Mouse (Mus musculus): ENCODE data around the gene Ccdc6. TPM values are rescaled to one million over a fixed set of nuclear protein-coding genes. Genes with fewer than 3 reads are reported as not detected.
A peak's percentile ranks its signal among the peaks of the same experiment; 100 is the strongest.

Ccdc6 gene
- polyA plus RNA-seq, 1 experiment from 2014 or later, result 35.3 TPM

DNA sequence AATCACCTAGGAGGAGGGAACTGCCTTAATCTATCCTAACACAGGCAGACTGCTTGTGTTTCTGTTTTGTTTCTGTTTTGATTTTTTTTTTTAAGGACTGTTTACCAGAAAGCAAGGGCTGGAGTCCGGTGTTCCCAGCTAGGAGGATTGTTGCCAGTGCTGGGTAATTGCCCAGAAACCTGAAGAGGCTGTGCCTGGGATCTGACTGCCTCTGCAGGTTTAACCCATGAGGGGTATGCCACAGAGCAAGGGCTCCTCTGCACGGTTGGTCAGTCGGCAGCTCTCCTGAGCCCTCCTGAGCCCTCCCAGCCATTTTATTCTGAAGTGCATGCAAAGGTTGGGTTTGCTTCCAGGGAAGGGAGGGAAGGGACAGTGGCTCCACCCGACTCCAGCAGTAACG lies 66.8 kb downstream of the Ccdc6 start:
- ATAC-seq (no peak), DNase-seq (ENCODE audit: low read depth, low spot score) (no peak)

DNA sequence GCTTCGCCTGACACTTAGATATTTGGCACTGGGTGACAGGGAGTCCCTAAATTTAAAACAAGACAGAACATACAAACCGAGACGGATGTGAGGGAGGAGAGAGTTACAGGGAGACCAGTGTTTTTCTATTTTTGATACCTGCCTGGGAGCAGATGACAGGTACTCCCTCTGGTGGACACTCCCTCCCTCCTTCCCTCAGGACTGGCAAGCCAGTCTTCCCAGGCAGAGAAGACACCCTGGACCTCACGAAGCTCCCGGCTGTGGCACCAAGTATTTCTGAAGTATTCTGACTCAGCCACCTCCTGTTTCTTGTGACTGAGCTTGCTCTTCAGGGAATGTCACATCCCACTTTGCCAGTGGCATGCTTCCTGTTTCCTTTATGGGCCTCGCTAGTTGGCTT lies 69.0 kb downstream of the Ccdc6 start:
- no peaks in the 10 kb centered on the region for H3K27me3 ChIP-seq
- no peak for ATAC-seq
- ChIA-PET CTCF (interaction anchor here (1.1 to 2.6 kb wide), 4 partner anchors 11 to 132 kb away, joined by 3 to 7 read pairs (median 4); no protein-coding TSS in a partner anchor), POLR2A (no interaction called here)
- DNase-seq (ENCODE audit: low read depth, low spot score), result no peak
- peak; percentile 65 for TF ChIP-seq CTCF (IDR thresholded peaks at IDR 0.05)
- in situ Hi-C loops (cut with MboI; ENCODE audit: low pct_unique_long_range_greater_than_20kb), result loop anchor here (25.0 kb wide), 1 partner anchor 154 kb away; no protein-coding TSS in a partner anchor

More for the DNA sequence above, 66.8 kb downstream of the Ccdc6 start:
- no peak for TF ChIP-seq CTCF (IDR thresholded peaks at IDR 0.05)
- POLR2A ChIA-PET, result interaction anchor here (1.7 kb wide), 1 partner anchor 11 kb away, joined by 9 read pairs; no protein-coding TSS in a partner anchor
- CTCF ChIA-PET, result interaction anchor here (1.9 kb wide), 1 partner anchor 67 kb away, joined by 6 read pairs; the partner anchor contains the start of gene Ccdc6
- H3K27me3 ChIP-seq, result no peaks in the 10 kb centered on the region
- in situ Hi-C loops (cut with MboI; ENCODE audit: low pct_unique_long_range_greater_than_20kb), result loop anchor here (25.0 kb wide), 1 partner anchor 151 kb away; no protein-coding TSS in a partner anchor

GRCm38 (mm10) chr10:70166427-70166826 lies 69.5 kb downstream of the Ccdc6 start:
- in situ Hi-C loops (cut with MboI; ENCODE audit: low pct_unique_long_range_greater_than_20kb), result loop anchor here (25.0 kb wide), 1 partner anchor 154 kb away; no protein-coding TSS in a partner anchor
- no peaks in the 10 kb centered on the region for H3K27me3 ChIP-seq
- DNase-seq (ENCODE audit: low read depth, low spot score), result no peak
- CTCF ChIA-PET, result interaction anchor here (1.1 to 2.6 kb wide), 5 partner anchors 11 to 131 kb away, joined by 3 to 7 read pairs (median 5); no protein-coding TSS in a partner anchor
- no peak for TF ChIP-seq CTCF (IDR thresholded peaks at IDR 0.05)
- POLR2A ChIA-PET, result no interaction called here
- ATAC-seq, result no peak

DNA sequence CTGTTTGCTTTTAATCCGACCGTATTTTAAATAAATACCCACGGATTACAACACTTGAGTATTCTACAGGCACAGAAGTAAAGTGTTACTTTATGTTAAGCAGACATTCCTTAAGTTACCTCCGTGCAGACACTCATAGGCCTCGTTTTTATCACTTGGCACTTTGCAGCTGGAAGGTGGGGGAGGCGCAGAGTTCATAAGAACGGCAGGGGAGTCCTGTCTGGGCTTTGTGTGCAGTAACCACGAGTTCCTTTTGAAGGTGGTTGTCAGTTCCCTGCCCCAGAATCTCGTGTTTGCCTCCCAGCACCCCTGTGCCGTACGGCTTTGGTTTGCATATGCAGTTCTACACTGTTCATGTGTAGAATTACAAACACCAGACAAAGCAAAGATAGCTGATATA lies 70.7 kb downstream of the Ccdc6 start:
- ChIA-PET CTCF (interaction anchor here (0.6 to 2.6 kb wide), 3 partner anchors 10 to 129 kb away, joined by 3 to 7 read pairs (median 5); no protein-coding TSS in a partner anchor), POLR2A (interaction anchor here (0.8 kb wide), 1 partner anchor 72 kb away, joined by 3 read pairs; no protein-coding TSS in a partner anchor)
- in situ Hi-C loops (cut with MboI; ENCODE audit: low pct_unique_long_range_greater_than_20kb), result loop anchor here (25.0 kb wide), 1 partner anchor 155 kb away; no protein-coding TSS in a partner anchor
- no peaks in the 10 kb centered on the region for H3K27me3 ChIP-seq
- TF ChIP-seq CTCF (IDR thresholded peaks at IDR 0.05), result no peak
- no peak for ATAC-seq
- DNase-seq (ENCODE audit: low read depth, low spot score), result no peak

DNA sequence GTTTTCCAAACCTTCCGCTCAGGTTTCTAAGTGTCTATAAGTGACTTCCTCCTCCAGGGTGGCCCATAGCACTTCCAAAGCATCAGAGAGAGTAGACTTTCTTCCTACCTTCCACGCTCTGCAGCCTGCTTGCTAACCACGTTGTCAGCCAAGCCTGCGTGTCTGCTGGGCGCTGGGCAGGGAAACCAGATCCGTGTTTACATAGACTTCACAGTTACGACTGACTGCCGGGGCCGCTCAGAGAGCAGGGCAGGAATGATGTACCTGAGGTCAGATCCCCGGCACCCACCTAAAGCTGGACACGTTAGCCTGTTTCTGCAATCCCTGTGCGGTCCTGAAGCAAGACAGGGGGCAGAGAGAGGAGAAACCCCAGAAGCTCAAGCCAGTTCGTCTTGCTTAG lies 71.5 kb downstream of the Ccdc6 start:
- ChIA-PET POLR2A (no interaction called here), CTCF (interaction anchor here (2.1 to 2.6 kb wide), 2 partner anchors 9 to 128 kb away, joined by 5 to 7 read pairs; no protein-coding TSS in a partner anchor)
- in situ Hi-C loops (cut with MboI; ENCODE audit: low pct_unique_long_range_greater_than_20kb), result loop anchor here (25.0 kb wide), 1 partner anchor 156 kb away; no protein-coding TSS in a partner anchor
- ATAC-seq (no peak), DNase-seq (ENCODE audit: low read depth, low spot score) (no peak)
- no peak for TF ChIP-seq CTCF (IDR thresholded peaks at IDR 0.05)
- no peaks in the 10 kb centered on the region for H3K27me3 ChIP-seq

DNA sequence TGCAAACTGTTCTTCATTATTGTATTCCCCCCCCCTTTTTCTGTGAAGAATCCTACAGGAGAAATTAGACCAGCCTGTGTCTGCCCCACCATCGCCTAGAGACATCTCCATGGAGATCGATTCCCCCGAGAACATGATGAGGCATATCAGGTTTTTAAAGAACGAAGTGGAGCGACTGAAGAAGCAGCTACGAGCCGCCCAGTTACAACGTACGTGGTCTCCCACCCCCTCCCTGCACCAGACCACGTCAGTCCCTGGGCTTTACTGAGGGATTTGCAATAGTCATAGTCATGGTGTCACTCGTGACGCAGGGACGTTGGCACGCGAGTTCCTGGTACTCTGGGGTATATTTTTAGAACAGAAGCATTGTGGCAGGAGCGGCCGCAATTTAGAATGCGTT lies 72.1 kb downstream of the Ccdc6 start:
- in situ Hi-C loops (cut with MboI; ENCODE audit: low pct_unique_long_range_greater_than_20kb), result loop anchor here (25.0 kb wide), 1 partner anchor 157 kb away; no protein-coding TSS in a partner anchor
- DNase-seq (ENCODE audit: low read depth, low spot score), result no peak
- CTCF ChIA-PET, result interaction anchor here (1.5 kb wide), 1 partner anchor 128 kb away, joined by 4 read pairs; no protein-coding TSS in a partner anchor
- no peaks in the 10 kb centered on the region for H3K27me3 ChIP-seq
- no peak for TF ChIP-seq CTCF (IDR thresholded peaks at IDR 0.05)
- no peak for ATAC-seq
- POLR2A ChIA-PET, result no interaction called here

DNA sequence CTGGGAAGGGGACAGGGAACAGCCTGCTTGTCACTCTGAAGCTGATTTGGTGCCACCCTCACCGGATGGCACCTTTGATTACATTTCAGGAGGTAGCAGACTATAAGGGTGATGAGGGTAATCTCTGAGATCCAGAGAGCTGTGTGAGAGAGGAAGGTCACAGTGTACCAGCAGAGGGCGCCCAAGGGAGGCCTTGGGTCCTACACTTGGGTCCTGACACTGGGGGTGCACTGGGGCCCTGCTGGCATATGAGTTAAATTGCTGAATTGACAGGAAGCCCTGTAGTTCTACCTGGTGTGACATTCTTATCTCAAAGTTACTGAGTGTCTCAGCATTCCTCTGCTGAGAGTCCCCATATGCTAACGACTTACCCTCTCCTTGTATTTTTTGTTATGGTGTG lies 76.4 kb downstream of the Ccdc6 start:
- ATAC-seq, result no peak
- ChIA-PET CTCF (interaction anchor here (0.7 to 2.9 kb wide), 5 partner anchors 11 to 124 kb away, joined by 3 to 16 read pairs (median 3); no protein-coding TSS in a partner anchor), POLR2A (no interaction called here)
- H3K27me3 ChIP-seq, result no peaks in the 10 kb centered on the region
- no peak for DNase-seq (ENCODE audit: low read depth, low spot score)
- in situ Hi-C loops (cut with MboI; ENCODE audit: low pct_unique_long_range_greater_than_20kb), result loop anchor here (10.0 to 25.0 kb wide), 2 partner anchors 161 to 309 kb away; no protein-coding TSS in a partner anchor
- peak; percentile 82 for TF ChIP-seq CTCF (IDR thresholded peaks at IDR 0.05)

GRCm38 (mm10) chr10:70174494-70175190 lies 77.7 kb downstream of the Ccdc6 start:
- DNase-seq (ENCODE audit: low read depth, low spot score), result no peak
- CTCF ChIA-PET, result interaction anchor here (2.9 kb wide), 1 partner anchor 122 kb away, joined by 16 read pairs; no protein-coding TSS in a partner anchor
- H3K27me3 ChIP-seq, result no peaks in the 10 kb centered on the region
- POLR2A ChIA-PET, result no interaction called here
- in situ Hi-C loops (cut with MboI; ENCODE audit: low pct_unique_long_range_greater_than_20kb), result loop anchor here (10.0 to 25.0 kb wide), 2 partner anchors 162 to 310 kb away; no protein-coding TSS in a partner anchor
- ATAC-seq, result no peak
- no peak for TF ChIP-seq CTCF (IDR thresholded peaks at IDR 0.05)

- no peak for TF ChIP-seq CTCF (IDR thresholded peaks at IDR 0.05)
- no peak for ATAC-seq
- no peak for DNase-seq (ENCODE audit: low read depth, low spot score)
- CTCF ChIA-PET, result interaction anchor here (0.8 to 2.0 kb wide), 2 partner anchors 64 to 116 kb away, joined by 3 to 7 read pairs; partner anchors contain the start of gene Slc16a9
- in situ Hi-C loops (cut with MboI; ENCODE audit: low pct_unique_long_range_greater_than_20kb), result no loop called here
- POLR2A ChIA-PET, result interaction anchor here (0.6 to 1.0 kb wide), 2 partner anchors 15 to 182 kb away, joined by 3 read pairs; no protein-coding TSS in a partner anchor
- H3K27me3 ChIP-seq, result no peaks in the 10 kb centered on the region
Observed at GRCm38 (mm10) chr10:70180727-70181126, 83.8 kb downstream of the Ccdc6 start.

DNA sequence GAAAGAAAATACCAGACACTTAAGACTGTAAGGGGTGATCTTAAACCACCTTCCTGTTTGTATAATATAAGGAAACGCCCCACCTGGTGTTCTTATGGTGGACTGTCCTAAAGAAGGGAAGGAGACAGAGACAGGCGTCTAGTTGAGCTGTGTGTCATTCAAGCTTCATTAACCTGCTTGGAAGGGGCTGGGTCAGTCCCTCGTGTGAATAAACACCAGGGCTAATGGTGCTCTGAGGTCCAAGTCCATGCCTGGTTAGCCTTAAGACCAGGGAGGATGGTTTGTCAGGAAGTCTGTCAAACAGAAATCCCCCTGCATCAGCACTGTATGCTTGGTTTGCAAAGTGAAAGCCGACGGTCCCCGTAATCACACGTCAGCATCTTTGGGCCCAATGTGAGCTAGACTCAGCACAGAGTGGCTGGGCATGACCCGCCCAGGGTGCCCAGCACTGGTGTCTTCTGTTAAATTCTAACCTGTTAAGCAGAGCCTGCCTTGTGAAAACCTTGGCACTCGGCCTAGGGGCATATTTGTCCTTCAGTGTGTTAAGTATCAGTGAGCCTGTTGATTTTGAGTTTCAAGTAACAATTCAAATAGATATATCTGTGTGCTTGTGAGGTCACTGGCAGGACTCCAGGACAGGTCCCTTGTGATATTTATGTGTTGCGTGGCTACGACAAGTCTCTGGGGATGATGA lies 84.5 kb downstream of the Ccdc6 start:
- H3K27me3 ChIP-seq, result no peaks in the 10 kb centered on the region
- ATAC-seq (peak; percentile 86), DNase-seq (ENCODE audit: low read depth, low spot score) (no peak)
- POLR2A ChIA-PET, result interaction anchor here (0.6 kb wide), 1 partner anchor 14 kb away, joined by 3 read pairs; no protein-coding TSS in a partner anchor
- in situ Hi-C loops (cut with MboI; ENCODE audit: low pct_unique_long_range_greater_than_20kb), result no loop called here
- CTCF ChIA-PET, result interaction anchor here (0.8 to 2.0 kb wide), 2 partner anchors 63 to 116 kb away, joined by 3 to 7 read pairs; partner anchors contain the start of gene Slc16a9
- TF ChIP-seq CTCF (IDR thresholded peaks at IDR 0.05), result no peak

Data from Patski (cell line).